Mouse (Mus musculus) testis, adult 2 months (tissue): ENCODE results near the gene Calm3.

ENCODE experiments used
- CTCF ChIP-seq: fragments of 200-500 bp; IDR thresholded peaks from 2 replicates; pipeline ENCODE4 v1.5.1; 2012; ENCODE audit warnings: low read depth, mild to moderate bottlenecking, inconsistent platforms, low read length, moderate library complexity; ENCODE audit not compliant: control insufficient read depth, insufficient read depth, insufficient replicate concordance
- POLR2A ChIP-seq: fragments of 200-500 bp; IDR thresholded peaks from 2 replicates; pipeline ENCODE4 v1.6.1; 2012; ENCODE audit warnings: low read depth, mild to moderate bottlenecking, inconsistent platforms, low read length, moderate library complexity; ENCODE audit not compliant: control insufficient read depth

DNA sequence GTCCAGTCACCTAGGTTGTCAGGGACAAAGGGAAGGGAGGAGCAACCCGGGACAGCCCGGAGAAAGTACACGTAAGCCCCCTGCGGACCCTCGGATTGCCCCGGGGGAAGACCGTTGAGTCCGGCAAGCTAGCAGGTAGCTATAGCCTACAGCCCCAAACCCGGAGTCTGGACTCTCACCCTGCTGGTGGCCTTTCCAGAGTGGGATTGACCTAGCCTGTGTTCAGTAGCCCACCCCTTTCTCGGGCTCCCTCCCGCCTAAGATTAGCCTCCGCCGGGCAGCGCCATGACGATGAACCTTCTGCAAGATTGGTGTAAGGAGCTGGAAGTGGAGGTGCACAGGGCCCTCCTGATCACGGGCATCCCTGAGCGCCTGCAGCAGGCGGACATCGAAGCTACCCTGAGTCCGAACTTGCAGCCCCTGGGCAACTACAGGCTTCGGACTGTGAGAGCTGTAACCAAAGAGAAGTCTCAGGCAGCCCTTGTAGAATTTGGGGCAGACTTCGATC, 20.9 kb upstream of the Calm3 start:
- TF ChIP-seq POLR2A (no peak), CTCF (no peak)
